Mouse (Mus musculus): ENCODE results near the gene Scgb2b18. TPM values are rescaled to one million over a fixed set of nuclear protein-coding genes. Genes with fewer than 3 reads are reported as not detected.
"Not testable (repeated sequence)": the region's sequence is repeated elsewhere in the genome, so short reads cannot be mapped to it uniquely, and the experiment has no call there.

The Scgb2b18 gene
- polyA plus RNA-seq (2012; rRNA removed), result not detected in 2 replicates

DNA sequence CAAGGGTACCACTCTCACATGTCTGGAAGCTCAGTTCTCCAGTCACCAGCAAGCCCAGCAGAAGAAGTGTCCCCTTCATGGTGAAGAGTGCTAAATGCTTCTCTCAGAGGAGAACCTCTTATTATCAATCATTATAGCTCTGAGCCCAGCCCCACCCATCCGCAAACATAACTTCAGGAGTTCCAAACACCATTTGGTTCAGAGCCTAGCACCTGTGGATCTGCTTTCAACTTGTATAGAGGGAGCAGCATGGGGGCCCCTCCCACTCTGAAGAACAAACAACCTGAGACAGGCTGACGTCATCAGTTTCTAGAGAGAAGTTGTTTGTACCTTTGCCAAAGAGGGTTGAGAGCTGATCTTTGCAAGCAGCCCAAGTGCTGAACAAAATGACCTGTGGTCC is at the start of gene Scgb2b18:
TSS of gene Scgb2b18 (minus strand) at position 101 of the 400 bp plus-strand sequence.
- not testable (repeated sequence) for H3K4me1 ChIP-seq (ENCODE audit: control insufficient read depth, insufficient read depth, insufficient read length, low read length); H3K27me3 ChIP-seq (ENCODE audit: control insufficient read depth, insufficient read depth, low read length); H3K36me3 ChIP-seq (ENCODE audit: control insufficient read depth, insufficient read depth, low read length); H3K27ac ChIP-seq (ENCODE audit: insufficient read depth, low read depth, low read length); H3K4me3 ChIP-seq (ENCODE audit: low read depth, low read length)
- 78% methylated on average over 2 of the region's 2 CpGs for WGBS

GRCm38 (mm10) chr7:33185268-33185667 is 11.6 kb upstream of the Scgb2b18 start, which contains the start of gene Scgb1b18:
TSS of gene Scgb1b18 (plus strand) at chr7:33185568.
- H3K27me3 ChIP-seq (ENCODE audit: control insufficient read depth, insufficient read depth, low read length), result not testable (repeated sequence)

More at GRCm38 (mm10) chr7:33185268-33185667, 11.6 kb upstream of the Scgb2b18 start, which contains the start of gene Scgb1b18:
- not testable (repeated sequence) for H3K27ac ChIP-seq (ENCODE audit: insufficient read depth, low read depth, low read length); H3K36me3 ChIP-seq (ENCODE audit: control insufficient read depth, insufficient read depth, low read length); H3K4me1 ChIP-seq (ENCODE audit: control insufficient read depth, insufficient read depth, insufficient read length, low read length); H3K4me3 ChIP-seq (ENCODE audit: low read depth, low read length)
- no CpG with 5 or more reads among the region's 2 CpGs for WGBS

Other genes starting within 250 kb of the Scgb2b18 start
- gene Scgb2b17, start 117.3 kb downstream of the Scgb2b18 start, polyA plus RNA-seq (2012; rRNA removed), result not detected in 2 replicates
- not detected in 2 replicates for gene Scgb1b17, start 110.4 kb downstream of the Scgb2b18 start, polyA plus RNA-seq (2012; rRNA removed)
- gene Scgb1b18, start 11.7 kb upstream of the Scgb2b18 start, polyA plus RNA-seq (2012; rRNA removed), result not detected in 2 replicates
- not detected in 2 replicates for gene Scgb2b19, start 106.5 kb upstream of the Scgb2b18 start, polyA plus RNA-seq (2012; rRNA removed)
- not detected in 2 replicates for gene Scgb1b19, start 113.4 kb upstream of the Scgb2b18 start, polyA plus RNA-seq (2012; rRNA removed)
- gene Scgb2b20, start 192.5 kb upstream of the Scgb2b18 start, polyA plus RNA-seq (2012; rRNA removed), result not detected in 2 replicates
- not detected in 2 replicates for gene Scgb1b20, start 199.4 kb upstream of the Scgb2b18 start, polyA plus RNA-seq (2012; rRNA removed)